8 mouse cellular contexts compared by ENCODE assay signal in genomic region chr6:104028439-104029091, GRCm38 (mm10).
DNase-seq lines count a peak whose midpoint lies in the region; ATAC-seq and TF ChIP-seq lines count a peak whose summit lies in the region.

No protein-coding gene starts in this region.

- DNase-seq in thymus, adult 2 months, result peak; percentile 3
- DNase-seq in thymus, adult 18-20 months, result no peak
- peak; percentile 79 to 85 for DNase-seq in cerebellum, adult 2 months
- DNase-seq in forelimb bud, embryonic 11.5 days (ENCODE audit: low read depth, low spot score), result peak; percentile 74
- DNase-seq in kidney, postnatal 10 days, result peak; percentile 86
- DNase-seq in liver, adult 2 months (ENCODE audit: extremely low read depth, low read depth, low spot score), result peak; percentile 51
- DNase-seq in urinary bladder, postnatal 25 days (ENCODE audit: low spot score), result peak; percentile 68

- H3K4me2 ChIP-seq in neural tube, embryonic 13.5 days, result peak overlapping the region; percentile 24; the same call in 1 of the 2 replicates

- no peak overlapping the region for H3K27ac ChIP-seq in thymus, adult 2 months (ENCODE audit: control insufficient read depth, insufficient read depth, low read length)
- no peak overlapping the region for H3K27ac ChIP-seq in cerebellum, adult 2 months (ENCODE audit: insufficient read depth, low read length)
- no peak overlapping the region for H3K27ac ChIP-seq in liver, adult 2 months (replicated peaks; ENCODE audit: insufficient read depth, low read depth, low read length)
- no peak overlapping the region for H3K27ac ChIP-seq in neural tube, embryonic 13.5 days (replicated peaks)

- no peak for TF ChIP-seq CTCF in thymus, adult 2 months (IDR thresholded peaks at IDR 0.05; ENCODE audit: borderline replicate concordance, control insufficient read depth, extremely low read depth, insufficient read depth, low read length, poor library complexity)
- TF ChIP-seq CTCF in cerebellum, adult 2 months (IDR thresholded peaks at IDR 0.05; ENCODE audit: borderline replicate concordance, insufficient read depth, low read depth, low read length), result peak; percentile 79; the same call in 1 of the 2 replicates
- TF ChIP-seq CTCF in liver, adult 2 months (IDR thresholded peaks at IDR 0.05; ENCODE audit: low read depth, low read length), result peak; percentile 51; the same call in 1 of the 2 replicates

- peak; percentile 61; the same call in 1 of the 2 replicates for ATAC-seq in neural tube, embryonic 13.5 days (ENCODE audit: low read depth)

- H3K36me3 ChIP-seq in thymus, adult 2 months (ENCODE audit: control insufficient read depth, insufficient read depth, low read length), result no peaks in the 10 kb centered on the region
- no peaks in the 10 kb centered on the region for H3K36me3 ChIP-seq in liver, adult 2 months (ENCODE audit: control insufficient read depth, insufficient read depth, low read length)
- no peaks in the 10 kb centered on the region for H3K36me3 ChIP-seq in neural tube, embryonic 13.5 days

- H3K4me1 ChIP-seq in thymus, adult 2 months (replicated peaks; ENCODE audit: control insufficient read depth, insufficient read depth, low read length), result no peaks in the 10 kb centered on the region
- no peaks in the 10 kb centered on the region for H3K4me1 ChIP-seq in cerebellum, adult 2 months (ENCODE audit: control insufficient read depth, insufficient read depth, low read length)
- no peaks in the 10 kb centered on the region for H3K4me1 ChIP-seq in liver, adult 2 months (ENCODE audit: control insufficient read depth, insufficient read depth, low read length)
- peaks cover 9% of the 10 kb centered on the region; the same call in 1 of the 2 replicates for H3K4me1 ChIP-seq in neural tube, embryonic 13.5 days (replicated peaks)

- H3K27me3 ChIP-seq in thymus, adult 2 months (ENCODE audit: control insufficient read depth, insufficient read depth, low read length), result no peaks in the 10 kb centered on the region
- no peaks in the 10 kb centered on the region for H3K27me3 ChIP-seq in cerebellum, adult 2 months (ENCODE audit: control insufficient read depth, insufficient read depth, low read length)
- no peaks in the 10 kb centered on the region for H3K27me3 ChIP-seq in liver, adult 2 months (ENCODE audit: control insufficient read depth, insufficient read depth, low read length)
- no peaks in the 10 kb centered on the region for H3K27me3 ChIP-seq in neural tube, embryonic 13.5 days

- H3K4me3 ChIP-seq in thymus, adult 2 months (ENCODE audit: control insufficient read depth, insufficient read depth, low read length), result no peak overlapping the region
- H3K4me3 ChIP-seq in cerebellum, adult 2 months (replicated peaks; ENCODE audit: insufficient read depth, low read depth, low read length), result no peak overlapping the region
- no peak overlapping the region for H3K4me3 ChIP-seq in liver, adult 2 months (ENCODE audit: insufficient read depth, low read depth, low read length)
- H3K4me3 ChIP-seq in neural tube, embryonic 13.5 days, result no peak overlapping the region

- H3K9me3 ChIP-seq in neural tube, embryonic 13.5 days, result no peaks in the 10 kb centered on the region

- 14% methylated on average over 9 of the region's 9 CpGs for WGBS in thymus, adult 2 months
- WGBS in cerebellum, adult 2 months, result 9% methylated on average over 9 of the region's 9 CpGs
- 6% methylated on average over 9 of the region's 9 CpGs for WGBS in liver, adult 2 months
- 9% methylated on average over 9 of the region's 9 CpGs for WGBS in neural tube, embryonic 13.5 days

- H3K9ac ChIP-seq in liver, adult 2 months (ENCODE audit: low read depth, low read length), result no peak overlapping the region
- no peak overlapping the region for H3K9ac ChIP-seq in neural tube, embryonic 13.5 days

- TF ChIP-seq POLR2A in thymus, adult 2 months (IDR thresholded peaks at IDR 0.05; ENCODE audit: control insufficient read depth, extremely low read depth, insufficient read depth, low read length, poor library complexity), result no peak
- no peak for TF ChIP-seq POLR2A in cerebellum, adult 2 months (IDR thresholded peaks at IDR 0.05; ENCODE audit: borderline replicate concordance, insufficient read depth, low read length)
- TF ChIP-seq POLR2A in liver, adult 2 months (IDR thresholded peaks at IDR 0.05; ENCODE audit: extremely low read depth, insufficient read depth, low read length), result no peak

- H3K79me2 ChIP-seq in liver, adult 2 months (ENCODE audit: control insufficient read depth, insufficient read depth, low read length), result no peaks in the 10 kb centered on the region

Comparison
In these comparisons a context has a peak if more than half of its experiments do, and no peak if none do; other contexts are left out.
1. DNase-seq: peak in thymus, adult 2 months (single experiment), cerebellum, adult 2 months (2 of 2), forelimb bud, embryonic 11.5 days (single experiment), kidney, postnatal 10 days (single experiment), liver, adult 2 months (single experiment) and urinary bladder, postnatal 25 days (single experiment); none in thymus, adult 18-20 months (0 of 2).